Mouse (Mus musculus) megakaryocyte, embryonic 14.5 days (primary cell): ENCODE results near the gene Syde2.

Experiments
- FLI1 ChIP-seq: IDR thresholded peaks from 2 replicates; pipeline ENCODE4 v1.6.1; 2012; ENCODE audit warnings: low read length, inconsistent platforms, mixed read lengths
- GATA1 ChIP-seq: IDR thresholded peaks from 3 replicates; pipeline ENCODE4 v1.6.1; 2012; ENCODE audit warnings: mixed read lengths, low read length, inconsistent platforms, borderline replicate concordance

GRCm38 (mm10) chr3:145971501-145971900 is 16.2 kb upstream of the Syde2 start:
- TF ChIP-seq GATA1 (no peak), FLI1 (no peak)
